Mouse (Mus musculus) right cerebral cortex, adult 2 months (tissue): Measurements from ENCODE around the gene Cacna2d2.

Experiments
- DNase-seq, 2 experiments: peaks; one replicate each; pipeline ENCODE4 v3.0.0; 2021 to 2022; ENCODE audit warnings: low spot score in 2 of 2

The Cacna2d2 gene

GRCm38 (mm10) chr9:107399491-107399971 lies at the start of gene Cacna2d2:
Gene Cacna2d2 (plus strand): TSS chr9:107399612.
- DNase-seq, result peak in 1 of 2 experiments; percentile 25

- no peak for DNase-seq
Observed at GRCm38 (mm10) chr9:107354826-107355225, 44.6 kb upstream of the Cacna2d2 start.

GRCm38 (mm10) chr9:107355870-107356765 lies 43.3 kb upstream of the Cacna2d2 start:
- DNase-seq, result peak; percentile 66 to 73

- peak; percentile 83 to 91 for DNase-seq
Observed at GRCm38 (mm10) chr9:107357651-107358050, 41.8 kb upstream of the Cacna2d2 start.

- no peak for DNase-seq
Observed at GRCm38 (mm10) chr9:107360989-107361388, 38.4 kb upstream of the Cacna2d2 start.

GRCm38 (mm10) chr9:107366644-107367043 lies 32.8 kb upstream of the Cacna2d2 start:
- peak; percentile 65 to 71 for DNase-seq

GRCm38 (mm10) chr9:107368302-107368701 lies 31.1 kb upstream of the Cacna2d2 start:
- DNase-seq, result no peak

- DNase-seq, result no peak
Observed at GRCm38 (mm10) chr9:107369270-107370105, 29.9 kb upstream of the Cacna2d2 start.

GRCm38 (mm10) chr9:107370106-107370463 lies 29.3 kb upstream of the Cacna2d2 start:
- DNase-seq, result no peak

- no peak for DNase-seq
Observed at GRCm38 (mm10) chr9:107372441-107372840, 27.0 kb upstream of the Cacna2d2 start.

GRCm38 (mm10) chr9:107374623-107375022 lies 24.8 kb upstream of the Cacna2d2 start:
- no peak for DNase-seq

- DNase-seq, result no peak
Observed at GRCm38 (mm10) chr9:107375451-107375850, 24.0 kb upstream of the Cacna2d2 start.

GRCm38 (mm10) chr9:107377961-107378512 lies 21.4 kb upstream of the Cacna2d2 start:
- DNase-seq, result no peak

GRCm38 (mm10) chr9:107381723-107382122 lies 17.7 kb upstream of the Cacna2d2 start:
- no peak for DNase-seq

- DNase-seq, result no peak
Observed at GRCm38 (mm10) chr9:107384396-107384795, 15.0 kb upstream of the Cacna2d2 start.

- no peak for DNase-seq
Observed at GRCm38 (mm10) chr9:107386722-107387121, 12.7 kb upstream of the Cacna2d2 start.

GRCm38 (mm10) chr9:107387708-107388107 lies 11.7 kb upstream of the Cacna2d2 start:
- DNase-seq, result no peak

GRCm38 (mm10) chr9:107388263-107388662 lies 11.1 kb upstream of the Cacna2d2 start:
- no peak for DNase-seq

GRCm38 (mm10) chr9:107396397-107396796 lies 3.0 kb upstream of the Cacna2d2 start:
- no peak for DNase-seq

GRCm38 (mm10) chr9:107398968-107399367 lies 444 bp upstream of the Cacna2d2 start:
- DNase-seq, result no peak

GRCm38 (mm10) chr9:107400060-107400511 lies 674 bp downstream of the Cacna2d2 start:
- no peak for DNase-seq
